Comparison of ENCODE assay signal across 18 mouse cellular contexts in genomic region chr5:117629570-117629969, GRCm38 (mm10).
"Had no signal": no experiment of that assay in that cellular context is flagged by ENCODE, and none has a peak within 500 bp of the region (broad histone marks: within the 10 kb centered on the region; RNA-seq: fewer than 3 reads in every experiment).

No protein-coding gene starts in this region.

- H3K27me3 ChIP-seq: midbrain, embryonic 12.5 days; neural tube, embryonic 13.5 days; neural tube, embryonic 15.5 days had no signal

- H3K27ac ChIP-seq: midbrain, embryonic 10.5 days; midbrain, embryonic 12.5 days; neural tube, embryonic 13.5 days; neural tube, embryonic 15.5 days had no signal

- H3K4me3 ChIP-seq: midbrain, embryonic 10.5 days; midbrain, embryonic 12.5 days; myocyte; neural tube, embryonic 13.5 days; neural tube, embryonic 15.5 days had no signal

- H3K36me3 ChIP-seq: midbrain, embryonic 10.5 days; midbrain, embryonic 12.5 days; neural tube, embryonic 13.5 days; neural tube, embryonic 15.5 days had no signal

- DNase-seq: lung, adult 18-20 months; lung, embryonic 14.5 days; lung, postnatal 10 days; lung, postnatal 4 days; midbrain, embryonic 14.5 days; retina, postnatal 1 day; right cerebral cortex, adult 18-20 months; right cerebral cortex, postnatal 25 days; right cerebral cortex, postnatal 4 days; spleen, adult 18-20 months; thymus, adult 2 months; thymus, postnatal 25 days; thymus, postnatal 4 days had no signal

- H3K9me3 ChIP-seq: midbrain, embryonic 10.5 days; midbrain, embryonic 12.5 days; neural tube, embryonic 13.5 days; neural tube, embryonic 15.5 days had no signal
